Mouse (Mus musculus) lung, postnatal 0 days (tissue): Measurements from ENCODE around the gene Ager.

Source experiments
- CTCF ChIP-seq: IDR thresholded peaks from 2 replicates; pipeline ENCODE4 v1.5.1; 2016; ENCODE audit warnings: antibody characterized with exemption, mild to moderate bottlenecking
- EP300 ChIP-seq: IDR thresholded peaks from 2 replicates; pipeline ENCODE4 v1.6.1; 2016; ENCODE audit warnings: antibody characterized with exemption, mild to moderate bottlenecking, control low read depth

DNA sequence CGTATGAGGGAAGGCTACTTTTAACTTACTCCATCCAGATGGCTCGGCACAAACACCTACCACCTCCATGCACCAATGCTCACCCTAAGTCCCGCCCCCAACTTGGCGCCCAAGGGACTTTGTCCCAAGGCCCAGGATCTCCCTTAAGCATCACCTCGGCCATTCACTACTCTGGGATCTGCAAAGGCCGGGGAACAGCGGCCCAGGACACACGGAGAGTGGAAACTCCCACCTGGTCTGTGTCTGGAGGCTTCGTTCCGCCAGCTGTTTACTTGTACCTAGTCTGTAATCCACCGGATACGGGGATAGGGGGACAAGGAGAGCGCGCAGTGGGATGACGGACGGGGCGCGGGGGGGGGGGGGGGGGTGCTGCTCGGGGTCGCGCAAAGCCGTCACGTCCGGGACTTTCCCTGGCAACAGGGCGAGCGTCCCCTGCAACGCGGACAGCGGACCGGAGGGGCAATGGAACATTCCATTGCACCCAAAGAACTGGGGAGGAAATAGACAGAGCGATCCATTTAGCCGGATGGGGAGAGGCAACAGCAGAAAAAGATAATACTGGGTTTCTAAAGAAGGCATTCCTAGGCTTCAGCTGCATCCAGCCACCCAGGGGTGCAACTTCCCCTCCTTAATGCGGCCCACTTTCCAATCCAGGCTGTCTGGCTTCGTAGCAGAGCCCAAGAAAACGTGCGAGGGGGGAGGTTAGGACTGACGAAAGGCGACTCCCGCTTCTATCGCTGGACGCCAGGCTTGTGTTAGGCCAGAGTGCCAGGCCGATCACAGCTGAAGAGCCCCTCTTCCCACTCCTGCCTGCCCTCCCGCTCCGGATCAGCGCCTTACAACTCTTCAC, 29.7 kb downstream of the Ager start:
- no peak; the same call in 1 of the 2 replicates for TF ChIP-seq CTCF
- TF ChIP-seq EP300, result no peak
